Mouse (Mus musculus): ENCODE measurements at regions not wholly inside any gene's neighbourhood (a gene's known extent, or its start where the extent isn't known, plus 50 kb on each side); places are given as distances from the start of the nearest gene placed in this dataset.

- DNase-seq (ENCODE audit: low read depth) = peak; percentile 81
- TF ChIP-seq POLR2A (IDR thresholded peaks at IDR 0.05; ENCODE audit: borderline replicate concordance, extremely low read depth, insufficient read depth, insufficient read length, poor library complexity, severe bottlenecking) (no peak), CTCF (IDR thresholded peaks at IDR 0.05; ENCODE audit: borderline replicate concordance, extremely low read depth, insufficient read depth, insufficient read length) (no peak)
These were observed 75.1 kb upstream of the Sox11 start for GRCm38 (mm10) chr12:27417387-27418009.

GRCm38 (mm10) chr12:27410555-27410954 lies 68.2 kb upstream of the Sox11 start:
- TF ChIP-seq POLR2A (IDR thresholded peaks at IDR 0.05; ENCODE audit: borderline replicate concordance, extremely low read depth, insufficient read depth, insufficient read length, poor library complexity, severe bottlenecking) (no peak), CTCF (IDR thresholded peaks at IDR 0.05; ENCODE audit: borderline replicate concordance, extremely low read depth, insufficient read depth, insufficient read length) (no peak)
- DNase-seq (ENCODE audit: low read depth) = no peak

- TF ChIP-seq CTCF (IDR thresholded peaks at IDR 0.05; ENCODE audit: borderline replicate concordance, extremely low read depth, insufficient read depth, insufficient read length) (0 out of 2 replicates have a peak, but pooled peaks have one; percentile 7), POLR2A (IDR thresholded peaks at IDR 0.05; ENCODE audit: borderline replicate concordance, extremely low read depth, insufficient read depth, insufficient read length, poor library complexity, severe bottlenecking) (no peak)
- DNase-seq (ENCODE audit: low read depth) = peak; percentile 79
These were observed 66.1 kb upstream of the Sox11 start for GRCm38 (mm10) chr12:27408440-27408839.

GRCm38 (mm10) chr12:27399392-27399791 lies 57.0 kb upstream of the Sox11 start:
- TF ChIP-seq POLR2A (IDR thresholded peaks at IDR 0.05; ENCODE audit: borderline replicate concordance, extremely low read depth, insufficient read depth, insufficient read length, poor library complexity, severe bottlenecking) (no peak), CTCF (IDR thresholded peaks at IDR 0.05; ENCODE audit: borderline replicate concordance, extremely low read depth, insufficient read depth, insufficient read length) (no peak)
- no peak for DNase-seq (ENCODE audit: low read depth)
